Mouse (Mus musculus) ES-E14 (cell line): ENCODE measurements around the gene Gpr22. TPM values are rescaled to one million over a fixed set of nuclear protein-coding genes. Genes with fewer than 3 reads are reported as not detected.

Experiments used
- DNase-seq: peaks from one replicate; pipeline ENCODE4 v3.0.0-alpha.2; 2013; ENCODE audit warnings: low read depth, low spot score
- H3K27ac ChIP-seq: 2 replicates; pipeline ENCODE4 v1.5.1; 2012; ENCODE audit warnings: low read depth, mild to moderate bottlenecking, low read length, moderate library complexity, mixed read lengths; ENCODE audit not compliant: poor library complexity, insufficient read depth, severe bottlenecking
- H3K36me3 ChIP-seq: 2 replicates; pipeline ENCODE4 v1.6.1; 2012; ENCODE audit warnings: mild to moderate bottlenecking, low read length, moderate library complexity, mixed read lengths; ENCODE audit not compliant: control insufficient read depth, poor library complexity, insufficient read depth, severe bottlenecking
- H3K4me1 ChIP-seq, 2 experiments: fragments of 150-350 bp in 1 of 2; sonication (generic) in 1 of 2; 2 replicates each; pipeline ENCODE4 v1.6.1; 2012; ENCODE audit warnings: low read length in 2 of 2, mild to moderate bottlenecking in 1 of 2, mixed read lengths in 1 of 2; ENCODE audit not compliant: control insufficient read depth in 2 of 2, insufficient read depth in 2 of 2, poor library complexity in 1 of 2
- H3K4me3 ChIP-seq, 2 experiments: fragments of 150-350 bp in 1 of 2; sonication (generic) in 1 of 2; 2 replicates each; pipeline ENCODE4 v1.5.1; 2012; ENCODE audit warnings: low read length in 2 of 2, low read depth in 1 of 2, mild to moderate bottlenecking in 1 of 2, mixed read lengths in 1 of 2; ENCODE audit not compliant: insufficient read depth in 1 of 2, poor library complexity in 1 of 2, severe bottlenecking in 1 of 2
- H3K9ac ChIP-seq: 2 replicates; pipeline ENCODE4 v1.6.1; 2012; ENCODE audit warnings: low read depth, mild to moderate bottlenecking, low read length, mixed read lengths; ENCODE audit not compliant: poor library complexity, insufficient read depth, severe bottlenecking
- H3K9me3 ChIP-seq: fragments of 150-350 bp; sonication (generic); 2 replicates; pipeline ENCODE4 v1.6.1; 2012; ENCODE audit warnings: low read depth, mild to moderate bottlenecking, low read length; ENCODE audit not compliant: control insufficient read depth, insufficient read depth
- CHD2 ChIP-seq: IDR thresholded peaks from 2 replicates; pipeline ENCODE4 v1.6.1; 2014; ENCODE audit warnings: mild to moderate bottlenecking, low read depth, low read length, inconsistent platforms
- HCFC1 ChIP-seq: IDR thresholded peaks from 2 replicates; pipeline ENCODE4 v1.6.1; 2012; ENCODE audit warnings: low read length, inconsistent platforms, borderline replicate concordance; ENCODE audit not compliant: insufficient read depth
- MAFK ChIP-seq: IDR thresholded peaks from 2 replicates; pipeline ENCODE4 v1.6.1; 2014; ENCODE audit warnings: mild to moderate bottlenecking, low read depth, low read length, inconsistent platforms; ENCODE audit not compliant: insufficient read depth
- ZC3H11A ChIP-seq: IDR thresholded peaks from 2 replicates; pipeline ENCODE4 v1.6.1; 2012; ENCODE audit warnings: low read depth, mild to moderate bottlenecking, inconsistent platforms, low read length, borderline replicate concordance
- ZNF384 ChIP-seq: IDR thresholded peaks from 2 replicates; pipeline ENCODE4 v1.6.1; 2012; ENCODE audit warnings: low read depth, low read length, inconsistent platforms
- in situ Hi-C, 2 experiments: fragments of 600-800 bp; cut with MboI; formaldehyde crosslinking; loops; one replicate each; pipeline ENCODE4 v1.15.1; 2025; ENCODE audit warnings: low sequenced_read_pairs in 2 of 2, inconsistent platforms in 1 of 2; ENCODE audit not compliant: unreplicated experiment in 2 of 2
- total RNA-seq: library from RNA; depleted of rRNA; stranded (reverse); fragments of 300-350 nt; gene quantifications from 2 replicates; pipeline ENCODE4 v1.2.3, GENCODE M21; 2012; rRNA removed

Gene Gpr22
- total RNA-seq: 0.21 and 0.22 TPM in 2 replicates

- no peak within 1 kb of the TSS for H3K9ac ChIP-seq
- in situ Hi-C loops: no loop called here
- H3K27ac ChIP-seq: no peak within 1 kb of the TSS
- no peaks in the 10 kb centered on the region for H3K4me1 ChIP-seq
- no peak for DNase-seq
- no peaks in the 10 kb centered on the region for H3K9me3 ChIP-seq
- no peaks in the 10 kb centered on the region for H3K36me3 ChIP-seq
- no peak within 1 kb of the TSS for H3K4me3 ChIP-seq
- no peak for TF ChIP-seq HCFC1
- TF ChIP-seq ZNF384: no peak
- no peak for TF ChIP-seq ZC3H11A
- no peak for TF ChIP-seq CHD2
Measured at GRCm38 (mm10) chr12:31713600-31713999, at the start of gene Gpr22. Gene Gpr22, minus strand, starts transcription at chr12:31713947.

DNA sequence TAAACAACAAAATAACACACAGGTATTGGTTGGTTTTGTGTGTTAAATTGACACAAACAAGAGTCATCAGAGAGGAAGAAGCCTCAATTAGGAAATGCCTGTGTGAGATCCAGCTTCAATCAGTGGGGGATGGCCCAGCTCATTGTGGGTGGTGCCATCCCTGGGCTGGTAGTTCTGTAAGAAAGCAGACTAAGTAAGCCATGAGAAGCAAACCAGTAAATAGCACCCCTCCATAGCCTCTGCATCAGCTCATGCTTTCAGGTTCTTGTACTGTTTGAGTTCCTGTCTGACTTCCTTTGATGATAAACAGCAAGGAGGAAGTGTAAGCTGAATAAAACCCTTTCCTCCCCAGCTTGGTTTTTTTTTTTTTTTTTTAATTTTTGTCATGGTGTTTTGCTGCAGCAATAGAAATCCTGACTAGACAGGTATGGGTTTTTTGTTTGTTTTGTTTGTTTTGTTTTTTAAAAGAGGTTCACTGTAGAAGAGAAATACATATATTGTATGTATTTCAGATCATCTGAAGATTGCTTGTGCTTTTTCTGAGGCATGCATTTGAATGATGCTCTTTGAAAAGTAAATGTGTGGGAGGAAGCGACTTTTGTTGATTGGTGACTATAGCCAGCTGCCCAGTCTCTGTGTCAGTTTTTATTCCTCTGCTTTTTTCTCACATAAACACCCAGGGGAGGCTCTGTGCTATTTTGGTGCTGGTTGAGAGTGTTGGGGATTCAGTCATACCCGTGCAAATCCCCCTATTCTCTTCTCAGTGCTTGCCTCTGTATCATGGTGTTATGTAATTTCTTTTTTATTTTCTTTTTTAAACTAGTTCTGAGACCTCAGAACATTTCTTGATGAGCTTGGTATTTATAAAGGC lies 42.4 kb upstream of the Gpr22 start:
- TF ChIP-seq CHD2: no peak
- TF ChIP-seq HCFC1: no peak
- no peak for TF ChIP-seq MAFK
- no peak for TF ChIP-seq ZC3H11A
- no peak for TF ChIP-seq ZNF384
- in situ Hi-C loops: no loop called here
- DNase-seq: no peak
- no peak overlapping the region for H3K9ac ChIP-seq
- H3K36me3 ChIP-seq: no peaks in the 10 kb centered on the region
- H3K4me1 ChIP-seq: no peaks in the 10 kb centered on the region
- H3K9me3 ChIP-seq: no peaks in the 10 kb centered on the region
- H3K4me3 ChIP-seq: no peak overlapping the region
- no peak overlapping the region for H3K27ac ChIP-seq

DNA sequence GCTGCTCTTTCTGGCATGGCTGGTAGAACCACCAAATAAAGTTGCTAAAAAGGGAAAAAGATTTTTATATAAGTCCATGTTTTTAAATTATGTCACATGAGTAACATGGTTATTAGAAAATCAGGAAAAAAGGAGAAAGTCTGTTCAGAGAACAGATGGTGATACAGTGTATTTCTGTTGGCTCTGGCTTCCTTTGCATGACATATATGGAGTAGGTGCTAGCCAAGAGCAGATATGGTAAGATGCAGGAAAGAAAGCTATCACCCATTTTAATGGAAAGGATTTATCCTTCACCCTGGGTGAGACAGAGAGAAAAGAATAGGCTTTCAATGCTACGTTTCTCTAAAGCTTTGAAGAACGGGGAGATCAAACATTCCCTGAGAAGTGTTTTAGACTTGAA lies 40.7 kb upstream of the Gpr22 start:
- in situ Hi-C loops: no loop called here
- H3K4me1 ChIP-seq: no peaks in the 10 kb centered on the region
- H3K9ac ChIP-seq: no peak overlapping the region
- no peak overlapping the region for H3K27ac ChIP-seq
- H3K36me3 ChIP-seq: no peaks in the 10 kb centered on the region
- DNase-seq: no peak
- no peak for TF ChIP-seq MAFK
- no peak for TF ChIP-seq CHD2
- TF ChIP-seq HCFC1: no peak
- no peak for TF ChIP-seq ZC3H11A
- no peak for TF ChIP-seq ZNF384
- no peak overlapping the region for H3K4me3 ChIP-seq
- no peaks in the 10 kb centered on the region for H3K9me3 ChIP-seq

DNA sequence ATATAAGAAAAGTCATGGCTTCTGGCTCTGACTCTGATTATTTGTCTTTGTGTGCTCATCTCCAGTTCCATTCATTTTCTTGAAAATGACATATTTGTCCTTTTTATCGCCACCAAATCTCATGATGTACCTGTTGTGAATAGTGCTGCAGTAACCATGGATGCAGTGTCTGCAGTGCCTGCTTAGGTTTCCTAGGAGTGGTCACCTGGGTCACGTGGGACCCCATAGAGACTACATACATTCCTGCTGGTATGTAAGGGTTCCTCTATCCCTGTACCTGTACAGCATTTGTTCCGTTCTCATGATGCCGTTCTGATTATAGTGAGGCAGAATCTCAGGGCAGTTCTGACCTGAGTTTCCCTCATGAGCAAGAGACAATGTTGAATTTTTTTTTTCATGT lies 36.1 kb upstream of the Gpr22 start:
- in situ Hi-C loops: no loop called here
- no peaks in the 10 kb centered on the region for H3K9me3 ChIP-seq
- no peak for TF ChIP-seq ZC3H11A
- TF ChIP-seq CHD2: no peak
- TF ChIP-seq MAFK: no peak
- no peak for TF ChIP-seq ZNF384
- no peak overlapping the region for H3K27ac ChIP-seq
- H3K4me3 ChIP-seq: peak overlapping the region; percentile 14 to 57; a peak in 3 of 4 replicates
- no peaks in the 10 kb centered on the region for H3K36me3 ChIP-seq
- peak; percentile 31 for DNase-seq
- no peaks in the 10 kb centered on the region; a peak in 1 of 4 replicates for H3K4me1 ChIP-seq
- no peak overlapping the region for H3K9ac ChIP-seq

GRCm38 (mm10) chr12:31747301-31747700 lies 33.6 kb upstream of the Gpr22 start:
- TF ChIP-seq MAFK (no peak), ZC3H11A (no peak), CHD2 (no peak), ZNF384 (peak; percentile 49), HCFC1 (no peak)
- Histone ChIP-seq H3K4me3 (no peak overlapping the region), H3K27ac (no peak overlapping the region), H3K9ac (no peak overlapping the region), H3K9me3 (no peaks in the 10 kb centered on the region), H3K4me1 (no peaks in the 10 kb centered on the region; a peak in 1 of 4 replicates), H3K36me3 (no peaks in the 10 kb centered on the region)
- peak; percentile 8 for DNase-seq
- in situ Hi-C loops: no loop called here
